Mouse (Mus musculus): ENCODE results near the gene Adgrl1. TPM values are rescaled to one million over a fixed set of nuclear protein-coding genes. Genes with fewer than 3 reads are reported as not detected.
A peak's percentile ranks its signal among the peaks of the same experiment; 100 is the strongest.

Adgrl1 gene
- polyA plus RNA-seq, 1 experiment from 2014 or later = 13.5 TPM

DNA sequence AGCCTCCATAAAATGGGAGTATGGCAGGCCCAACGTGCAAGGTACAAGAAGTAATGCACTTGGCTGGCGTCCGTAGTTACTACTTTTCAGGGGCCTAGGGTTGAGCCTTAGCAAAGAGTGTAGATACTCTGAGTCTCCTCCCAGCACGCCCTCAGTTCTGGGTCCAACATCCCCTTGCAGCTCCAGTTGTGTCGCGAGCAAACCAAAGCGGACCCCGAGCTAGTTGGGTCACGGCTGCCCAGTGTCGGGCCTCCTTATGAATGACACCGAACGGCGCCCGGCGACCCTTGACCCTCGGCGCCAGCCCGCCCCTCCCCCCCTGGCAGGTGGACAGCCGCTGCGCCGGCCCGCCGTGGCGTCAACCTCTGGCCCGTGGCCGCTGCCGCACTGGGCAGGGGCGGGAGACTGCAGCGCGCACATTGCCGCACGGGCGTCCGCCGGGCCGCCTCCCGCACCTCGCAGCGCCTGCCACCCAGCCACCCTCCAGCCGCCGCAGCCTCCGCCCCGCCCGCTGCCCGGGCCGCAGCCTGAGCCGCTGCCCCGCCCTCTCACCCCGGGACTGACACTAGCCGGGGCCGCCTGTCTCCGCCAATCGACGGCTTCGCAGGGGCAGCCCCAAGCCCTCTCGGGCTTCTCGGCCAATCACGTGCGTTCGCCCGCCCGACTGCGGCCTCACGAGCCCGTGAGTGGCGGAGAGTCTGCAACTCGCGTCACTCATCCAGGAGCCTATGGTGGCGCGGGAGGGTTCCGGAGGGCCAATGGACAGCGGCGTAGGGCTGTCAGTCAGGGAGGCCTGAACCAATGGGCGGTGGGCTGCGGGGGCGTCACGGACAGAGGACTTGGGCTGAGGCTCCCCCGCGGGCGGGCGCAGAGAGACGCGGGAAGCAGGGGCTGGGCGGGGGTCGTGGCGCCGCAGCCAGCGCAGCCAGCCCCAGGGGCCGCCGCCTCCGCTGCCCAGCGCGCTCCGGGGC is 72.5 kb downstream of the Adgrl1 start, which contains the start of gene Prkaca:
TSS of gene Prkaca (plus strand) at position 844 of the 971 bp plus-strand sequence.
- under 1% methylated on average over 86 of the region's 94 CpGs for WGBS (ENCODE audit: insufficient replicate concordance)
- Histone ChIP-seq H3K9ac (ENCODE audit: low read depth, low read length) (peak within 1 kb of the TSS; percentile 88), H3K36me3 (ENCODE audit: control insufficient read depth, insufficient read depth, low read length) (peaks cover 16% of the 10 kb centered on the region), H3K4me3 (ENCODE audit: low read depth, low read length) (peak within 1 kb of the TSS; percentile 98), H3K27ac (ENCODE audit: low read depth, low read length) (peak within 1 kb of the TSS; percentile 68), H3K9me3 (replicated peaks; ENCODE audit: control insufficient read depth, low read length) (no peaks in the 10 kb centered on the region), H3K4me2 (peak within 1 kb of the TSS; percentile 90), H3K4me1 (ENCODE audit: control insufficient read depth, insufficient read depth, low read length) (peaks cover 26% of the 10 kb centered on the region), H3K27me3 (ENCODE audit: control insufficient read depth, insufficient read depth, low read length) (no peaks in the 10 kb centered on the region)
- ATAC-seq (replicated peaks; ENCODE audit: insufficient number of reproducible peaks, low FRiP score, low TSS enrichment) = peak; percentile 99

DNA sequence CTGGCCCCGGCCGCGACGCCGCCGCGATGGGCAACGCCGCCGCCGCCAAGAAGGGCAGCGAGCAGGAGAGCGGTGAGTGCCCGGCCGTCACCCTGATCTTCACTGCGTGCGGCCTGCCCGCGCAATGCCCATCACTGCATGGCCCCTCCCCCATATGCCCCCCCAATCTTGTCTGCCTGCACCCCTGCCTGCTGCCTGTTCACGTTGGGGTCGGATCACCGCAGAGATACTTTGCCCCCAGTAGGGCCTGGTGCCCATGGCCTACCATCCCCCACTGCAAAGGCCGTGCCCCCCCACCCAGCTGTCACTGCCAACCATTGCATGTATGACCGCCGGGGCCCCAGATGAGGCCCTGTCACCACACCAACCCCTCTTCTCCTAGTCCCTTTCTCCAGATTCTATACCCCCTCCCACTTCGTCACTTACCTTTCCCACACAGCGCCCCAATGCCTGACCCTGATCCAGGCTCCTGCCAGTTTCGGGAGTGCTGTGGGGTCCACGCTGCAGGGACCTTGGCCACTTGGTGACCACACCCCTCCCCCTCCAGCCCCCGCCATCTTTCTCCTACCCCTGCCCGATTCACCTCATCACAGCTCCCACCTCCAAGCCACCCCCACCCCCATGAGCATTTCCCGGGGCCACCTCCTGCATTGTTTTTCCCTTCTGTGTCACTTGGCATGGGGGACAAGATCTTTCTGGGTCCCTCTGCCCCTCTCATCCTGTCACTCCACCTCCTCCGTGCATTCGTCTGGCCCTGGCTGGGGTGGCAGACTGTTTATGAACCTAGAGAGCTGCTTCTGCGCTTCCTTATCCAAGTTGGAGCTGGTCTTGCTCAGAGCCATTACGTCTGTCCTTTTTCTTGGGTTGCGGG is 73.5 kb downstream of the Adgrl1 start:
- H3K36me3 ChIP-seq (ENCODE audit: control insufficient read depth, insufficient read depth, low read length) = peaks cover 12% of the 10 kb centered on the region
- 4% methylated on average over 29 of the region's 37 CpGs for WGBS (ENCODE audit: insufficient replicate concordance)
- peak overlapping the region; percentile 90 for H3K4me2 ChIP-seq
- no peaks in the 10 kb centered on the region for H3K27me3 ChIP-seq (ENCODE audit: control insufficient read depth, insufficient read depth, low read length)
- H3K9ac ChIP-seq (ENCODE audit: low read depth, low read length) = peak overlapping the region; percentile 88
- peaks cover 34% of the 10 kb centered on the region for H3K4me1 ChIP-seq (ENCODE audit: control insufficient read depth, insufficient read depth, low read length)
- no peaks in the 10 kb centered on the region for H3K9me3 ChIP-seq (replicated peaks; ENCODE audit: control insufficient read depth, low read length)
- ATAC-seq (replicated peaks; ENCODE audit: insufficient number of reproducible peaks, low FRiP score, low TSS enrichment) = peak; percentile 18; the same call in 1 of the 2 replicates
- peak overlapping the region; percentile 98 for H3K4me3 ChIP-seq (ENCODE audit: low read depth, low read length)
- peak overlapping the region; percentile 68 for H3K27ac ChIP-seq (ENCODE audit: low read depth, low read length)

DNA sequence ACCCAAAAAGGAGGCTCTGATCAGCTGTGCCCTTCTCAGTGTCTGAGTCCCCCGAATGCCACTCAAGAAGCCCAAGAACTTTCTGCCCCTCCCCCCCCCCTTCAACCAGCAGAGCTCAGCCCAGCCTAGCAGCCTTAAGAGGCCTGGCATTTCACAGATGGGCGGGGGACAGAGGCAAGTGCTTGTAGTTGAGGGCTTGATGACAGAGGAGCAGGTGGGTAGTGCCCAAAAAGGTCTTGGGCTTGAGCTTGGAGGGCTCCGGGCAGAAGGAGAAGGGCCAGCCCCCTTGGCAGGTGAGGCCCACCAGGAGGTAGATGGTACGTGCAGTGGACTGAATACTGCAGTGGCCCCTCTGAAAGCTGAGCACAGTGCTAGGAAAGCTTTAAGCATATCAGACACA is 74.6 kb downstream of the Adgrl1 start:
- H3K36me3 ChIP-seq (ENCODE audit: control insufficient read depth, insufficient read depth, low read length) = peaks cover 6% of the 10 kb centered on the region
- H3K27me3 ChIP-seq (ENCODE audit: control insufficient read depth, insufficient read depth, low read length) = no peaks in the 10 kb centered on the region
- H3K4me2 ChIP-seq = peak overlapping the region; percentile 90
- H3K4me3 ChIP-seq (ENCODE audit: low read depth, low read length) = no peak overlapping the region; the same call in 1 of the 2 replicates
- whole genome bisulfite sequencing (ENCODE audit: insufficient replicate concordance) = 65% methylated on average over 4 of the region's 4 CpGs
- peaks cover 44% of the 10 kb centered on the region for H3K4me1 ChIP-seq (ENCODE audit: control insufficient read depth, insufficient read depth, low read length)
- no peak overlapping the region for H3K27ac ChIP-seq (ENCODE audit: low read depth, low read length)
- H3K9me3 ChIP-seq (replicated peaks; ENCODE audit: control insufficient read depth, low read length) = no peaks in the 10 kb centered on the region
- H3K9ac ChIP-seq (ENCODE audit: low read depth, low read length) = 0 out of 2 replicates have a peak overlapping the region, but pooled peaks have one; percentile 16
- ATAC-seq (replicated peaks; ENCODE audit: insufficient number of reproducible peaks, low FRiP score, low TSS enrichment) = no peak

DNA sequence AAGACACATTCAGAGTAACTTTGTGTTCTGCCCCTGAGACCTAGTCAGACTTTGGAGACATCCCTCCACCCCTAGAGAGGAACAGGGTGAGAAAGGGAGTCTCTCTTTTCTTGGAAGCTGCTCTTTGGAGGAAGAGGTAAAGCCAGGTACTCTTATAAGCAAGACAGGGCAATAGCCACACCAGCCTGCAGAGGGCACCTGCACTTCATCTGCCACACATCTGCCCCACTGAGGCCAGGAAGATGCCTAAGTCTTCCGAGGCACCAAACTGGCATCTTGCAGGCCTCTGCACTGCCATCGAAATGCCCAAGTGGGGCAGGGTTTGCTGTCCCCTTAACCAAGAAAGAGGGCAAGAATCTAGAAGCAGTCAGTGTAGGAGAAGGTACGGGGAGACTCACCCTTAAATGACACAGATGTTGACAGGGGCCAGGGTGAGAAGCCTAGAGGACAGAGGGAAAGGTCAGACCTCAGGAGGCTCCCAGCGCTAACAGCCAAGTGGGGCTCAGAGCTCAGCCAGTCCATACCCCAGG is 76.3 kb downstream of the Adgrl1 start:
- Histone ChIP-seq H3K4me1 (ENCODE audit: control insufficient read depth, insufficient read depth, low read length) (peaks cover 57% of the 10 kb centered on the region), H3K36me3 (ENCODE audit: control insufficient read depth, insufficient read depth, low read length) (peaks cover 6% of the 10 kb centered on the region), H3K4me2 (no peak overlapping the region), H3K27ac (ENCODE audit: low read depth, low read length) (no peak overlapping the region), H3K9ac (ENCODE audit: low read depth, low read length) (no peak overlapping the region), H3K4me3 (ENCODE audit: low read depth, low read length) (no peak overlapping the region), H3K9me3 (replicated peaks; ENCODE audit: control insufficient read depth, low read length) (no peaks in the 10 kb centered on the region), H3K27me3 (ENCODE audit: control insufficient read depth, insufficient read depth, low read length) (no peaks in the 10 kb centered on the region)
- ATAC-seq (replicated peaks; ENCODE audit: insufficient number of reproducible peaks, low FRiP score, low TSS enrichment) = no peak
- 82% methylated on average over 4 of the region's 4 CpGs for WGBS (ENCODE audit: insufficient replicate concordance)

DNA sequence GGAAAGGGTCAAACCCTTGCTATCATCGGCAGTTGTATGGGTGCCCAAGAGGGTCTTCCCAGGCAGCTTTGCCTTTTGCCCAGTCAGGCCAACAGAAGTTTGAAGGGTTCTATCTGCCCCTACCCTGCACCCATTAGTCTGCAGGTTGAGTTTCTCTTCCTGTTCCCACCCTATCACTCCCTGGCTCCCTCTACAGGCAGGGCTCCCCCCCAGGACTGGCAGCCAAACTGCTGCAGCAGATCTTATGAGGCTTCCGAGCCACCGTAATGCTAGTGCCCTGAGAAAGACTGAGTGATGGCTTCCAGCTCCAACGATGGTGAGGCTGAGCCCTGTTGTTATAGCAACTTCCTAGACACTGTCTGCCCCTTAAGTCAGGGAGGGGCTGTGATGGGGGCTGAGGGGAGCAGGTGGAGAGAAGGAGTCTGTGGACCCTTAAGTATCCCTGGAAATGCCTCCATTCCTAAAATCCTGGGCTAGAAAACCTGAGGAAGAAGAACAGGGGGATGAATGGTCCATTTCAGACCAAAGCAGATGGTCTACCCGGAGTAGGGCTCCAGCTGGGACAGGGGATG is 77.0 kb downstream of the Adgrl1 start:
- Histone ChIP-seq H3K9ac (ENCODE audit: low read depth, low read length) (no peak overlapping the region), H3K36me3 (ENCODE audit: control insufficient read depth, insufficient read depth, low read length) (peaks cover 12% of the 10 kb centered on the region), H3K27ac (ENCODE audit: low read depth, low read length) (no peak overlapping the region; the same call in 1 of the 2 replicates), H3K4me2 (no peak overlapping the region), H3K9me3 (replicated peaks; ENCODE audit: control insufficient read depth, low read length) (no peaks in the 10 kb centered on the region), H3K4me3 (ENCODE audit: low read depth, low read length) (no peak overlapping the region), H3K4me1 (ENCODE audit: control insufficient read depth, insufficient read depth, low read length) (peaks cover 55% of the 10 kb centered on the region), H3K27me3 (ENCODE audit: control insufficient read depth, insufficient read depth, low read length) (no peaks in the 10 kb centered on the region)
- whole genome bisulfite sequencing (ENCODE audit: insufficient replicate concordance) = 85% methylated on average over 5 of the region's 5 CpGs
- ATAC-seq (replicated peaks; ENCODE audit: insufficient number of reproducible peaks, low FRiP score, low TSS enrichment) = no peak

DNA sequence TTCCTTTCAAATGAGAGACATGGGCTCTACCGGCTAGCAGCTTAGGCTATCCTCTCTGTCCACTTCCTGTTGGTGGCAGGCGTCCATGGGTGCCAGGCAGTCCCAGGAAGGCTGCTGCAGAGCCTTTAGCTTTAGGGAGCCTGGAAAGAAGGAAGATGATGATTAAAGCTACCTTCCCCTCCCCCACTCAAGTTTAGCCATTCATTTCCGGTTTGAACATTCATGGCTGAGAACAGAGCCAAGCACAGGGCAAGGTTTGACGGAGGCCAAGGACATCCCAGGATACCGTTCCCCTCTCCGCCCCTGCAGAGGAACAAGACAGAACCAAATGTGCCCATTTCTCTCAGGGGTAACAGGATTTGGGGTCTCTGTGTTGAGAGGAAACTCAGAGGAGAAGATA is 77.7 kb downstream of the Adgrl1 start:
- no peak overlapping the region for H3K27ac ChIP-seq (ENCODE audit: low read depth, low read length)
- no peak for ATAC-seq (replicated peaks; ENCODE audit: insufficient number of reproducible peaks, low FRiP score, low TSS enrichment)
- WGBS (ENCODE audit: insufficient replicate concordance) = 44% methylated on average over 6 of the region's 6 CpGs
- H3K4me2 ChIP-seq = no peak overlapping the region
- no peak overlapping the region for H3K9ac ChIP-seq (ENCODE audit: low read depth, low read length)
- H3K27me3 ChIP-seq (ENCODE audit: control insufficient read depth, insufficient read depth, low read length) = no peaks in the 10 kb centered on the region
- peaks cover 53% of the 10 kb centered on the region for H3K4me1 ChIP-seq (ENCODE audit: control insufficient read depth, insufficient read depth, low read length)
- H3K36me3 ChIP-seq (ENCODE audit: control insufficient read depth, insufficient read depth, low read length) = peaks cover 16% of the 10 kb centered on the region
- H3K9me3 ChIP-seq (replicated peaks; ENCODE audit: control insufficient read depth, low read length) = no peaks in the 10 kb centered on the region
- H3K4me3 ChIP-seq (ENCODE audit: low read depth, low read length) = no peak overlapping the region

DNA sequence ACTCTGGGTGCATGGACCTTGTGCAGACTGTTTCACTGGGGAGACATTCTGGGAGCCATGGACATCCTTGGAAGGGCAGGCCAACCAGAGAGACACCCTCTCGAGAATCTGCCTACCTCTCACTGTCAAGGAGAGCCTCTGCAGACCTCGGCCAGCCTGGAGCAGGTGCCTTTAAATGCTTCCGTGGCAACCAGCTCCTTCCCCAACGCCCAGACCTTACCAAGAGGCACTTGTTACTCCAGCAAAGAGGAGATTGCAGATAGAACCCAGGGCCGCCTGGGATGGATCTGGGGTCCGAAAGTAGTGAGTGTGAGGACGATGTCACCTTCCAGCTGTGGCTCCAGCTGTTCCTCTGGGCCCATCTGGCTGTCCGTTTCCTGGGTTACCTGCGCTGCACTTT is 78.3 kb downstream of the Adgrl1 start:
- Histone ChIP-seq H3K4me1 (ENCODE audit: control insufficient read depth, insufficient read depth, low read length) (peaks cover 53% of the 10 kb centered on the region), H3K9me3 (replicated peaks; ENCODE audit: control insufficient read depth, low read length) (no peaks in the 10 kb centered on the region), H3K9ac (ENCODE audit: low read depth, low read length) (no peak overlapping the region), H3K4me2 (no peak overlapping the region), H3K27me3 (ENCODE audit: control insufficient read depth, insufficient read depth, low read length) (no peaks in the 10 kb centered on the region), H3K4me3 (ENCODE audit: low read depth, low read length) (no peak overlapping the region), H3K27ac (ENCODE audit: low read depth, low read length) (no peak overlapping the region), H3K36me3 (ENCODE audit: control insufficient read depth, insufficient read depth, low read length) (peaks cover 20% of the 10 kb centered on the region)
- WGBS (ENCODE audit: insufficient replicate concordance) = 61% methylated on average over 9 of the region's 9 CpGs
- ATAC-seq (replicated peaks; ENCODE audit: insufficient number of reproducible peaks, low FRiP score, low TSS enrichment) = no peak

DNA sequence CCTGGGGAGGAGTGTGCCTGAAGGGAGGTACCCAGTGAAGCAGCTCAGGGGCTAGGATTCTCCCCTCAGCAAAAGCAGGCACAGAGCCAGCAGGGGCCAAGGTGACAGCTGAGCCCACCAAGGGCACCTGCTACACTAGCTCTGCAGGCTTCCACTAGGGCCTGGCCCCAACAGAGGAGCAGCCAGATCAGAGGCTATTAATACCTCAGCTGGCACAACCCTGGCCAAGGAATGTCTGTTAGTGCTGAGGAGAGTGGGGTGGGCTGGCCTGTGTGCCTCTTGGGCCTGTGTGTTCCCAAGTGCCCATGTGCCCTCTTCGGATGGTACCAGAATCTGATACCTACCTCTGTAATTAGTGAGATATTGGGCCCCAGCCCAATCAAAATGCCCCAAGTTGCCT is 80.3 kb downstream of the Adgrl1 start:
- Histone ChIP-seq H3K36me3 (ENCODE audit: control insufficient read depth, insufficient read depth, low read length) (peaks cover 30% of the 10 kb centered on the region), H3K9ac (ENCODE audit: low read depth, low read length) (peak overlapping the region; percentile 46; the same call in 1 of the 2 replicates), H3K4me2 (peak overlapping the region; percentile 21; the same call in 1 of the 2 replicates), H3K4me1 (ENCODE audit: control insufficient read depth, insufficient read depth, low read length) (peaks cover 39% of the 10 kb centered on the region), H3K27ac (ENCODE audit: low read depth, low read length) (peak overlapping the region; percentile 82), H3K4me3 (ENCODE audit: low read depth, low read length) (no peak overlapping the region), H3K27me3 (ENCODE audit: control insufficient read depth, insufficient read depth, low read length) (no peaks in the 10 kb centered on the region), H3K9me3 (replicated peaks; ENCODE audit: control insufficient read depth, low read length) (no peaks in the 10 kb centered on the region)
- WGBS (ENCODE audit: insufficient replicate concordance) = 57% methylated on average over 1 of the region's 1 CpGs
- peak; percentile 81 for ATAC-seq (replicated peaks; ENCODE audit: insufficient number of reproducible peaks, low FRiP score, low TSS enrichment)

Measured in heart, embryonic 11.5 days (tissue).